Comparison of ENCODE assay signal across 9 mouse cellular contexts in the genomic region with DNA sequence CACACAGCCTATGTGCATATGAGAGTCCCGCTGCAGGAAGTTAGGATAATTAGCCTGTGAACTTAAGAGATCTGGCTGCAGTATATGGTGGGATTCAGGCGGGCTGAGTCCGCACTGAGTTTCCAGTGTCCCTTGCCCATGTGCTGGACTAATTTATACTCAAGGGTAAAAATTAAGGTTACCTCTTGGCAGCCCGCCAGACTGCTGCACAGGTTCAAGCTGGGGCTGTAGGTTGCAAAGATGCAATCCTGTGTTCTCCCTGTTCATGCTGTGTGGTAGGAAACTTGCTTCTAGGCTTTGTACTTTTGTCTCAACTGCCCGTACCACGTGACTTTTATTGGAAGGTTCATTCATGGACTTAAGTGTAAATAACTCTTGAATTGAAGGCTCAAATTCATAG. TPM values are rescaled to one million over a fixed set of nuclear protein-coding genes. Genes with fewer than 3 reads are reported as not detected.
DNase-seq lines count a peak whose midpoint lies in the region; ATAC-seq and TF ChIP-seq lines count a peak whose summit lies in the region.
"Had no signal": no experiment of that assay in that cellular context is flagged by ENCODE, and none has a peak within 500 bp of the region (broad histone marks: within the 10 kb centered on the region; RNA-seq: fewer than 3 reads in every experiment).

No protein-coding gene starts in this region.

- H3K4me2 ChIP-seq in intestine, embryonic 14.5 days (ENCODE audit: low read length): no peak overlapping the region
- no peak overlapping the region for H3K4me2 ChIP-seq in intestine, embryonic 15.5 days (replicated peaks)
- H3K4me2 ChIP-seq in limb, embryonic 11.5 days (ENCODE audit: low read depth, severe bottlenecking): no peak overlapping the region

- intact Hi-C loops in gastrocnemius, adult 2 months (cut with DNase I): no loop called here

- no peaks in the 10 kb centered on the region for H3K27me3 ChIP-seq in intestine, embryonic 14.5 days (replicated peaks; ENCODE audit: control insufficient read depth, insufficient read depth, low read length)
- no peaks in the 10 kb centered on the region for H3K27me3 ChIP-seq in intestine, embryonic 15.5 days (replicated peaks)
- no peaks in the 10 kb centered on the region for H3K27me3 ChIP-seq in embryonic facial prominence, embryonic 10.5 days (replicated peaks; ENCODE audit: low read depth, poor library complexity, severe bottlenecking)
- no peaks in the 10 kb centered on the region for H3K27me3 ChIP-seq in limb, embryonic 11.5 days (ENCODE audit: control insufficient read depth, insufficient read depth, low read length)

- no peaks in the 10 kb centered on the region for H3K9me3 ChIP-seq in intestine, embryonic 14.5 days (ENCODE audit: control insufficient read depth, low read length)
- no peaks in the 10 kb centered on the region for H3K9me3 ChIP-seq in intestine, embryonic 15.5 days
- no peaks in the 10 kb centered on the region for H3K9me3 ChIP-seq in embryonic facial prominence, embryonic 10.5 days
- H3K9me3 ChIP-seq in limb, embryonic 11.5 days (ENCODE audit: control insufficient read depth, low read length): no peaks in the 10 kb centered on the region

- ATAC-seq in intestine, embryonic 14.5 days (replicated peaks; ENCODE audit: low FRiP score, low TSS enrichment, low read depth): no peak
- ATAC-seq in intestine, embryonic 15.5 days: no peak
- ATAC-seq in limb, embryonic 11.5 days (ENCODE audit: insufficient number of reproducible peaks, low FRiP score, low TSS enrichment, low read depth): peak; percentile 79; the same call in 1 of the 2 replicates

- no peak overlapping the region for H3K9ac ChIP-seq in intestine, embryonic 14.5 days (ENCODE audit: low read length)
- no peak overlapping the region for H3K9ac ChIP-seq in intestine, embryonic 15.5 days
- H3K9ac ChIP-seq in limb, embryonic 11.5 days (ENCODE audit: low read length): no peak overlapping the region

- H3K36me3 ChIP-seq in intestine, embryonic 14.5 days (ENCODE audit: control insufficient read depth, insufficient read depth, low read length): no peaks in the 10 kb centered on the region
- H3K36me3 ChIP-seq in intestine, embryonic 15.5 days: no peaks in the 10 kb centered on the region
- H3K36me3 ChIP-seq in embryonic facial prominence, embryonic 10.5 days (replicated peaks): no peaks in the 10 kb centered on the region
- no peaks in the 10 kb centered on the region for H3K36me3 ChIP-seq in limb, embryonic 11.5 days (ENCODE audit: control insufficient read depth, insufficient read depth, low read length)

- 50% methylated on average over 6 of the region's 6 CpGs for WGBS in intestine, embryonic 14.5 days
- 56% methylated on average over 6 of the region's 6 CpGs for WGBS in intestine, embryonic 15.5 days
- 74% methylated on average over 6 of the region's 6 CpGs for WGBS in embryonic facial prominence, embryonic 10.5 days
- WGBS in limb, embryonic 11.5 days: 54% methylated on average over 6 of the region's 6 CpGs

- peak; percentile 53 for DNase-seq in intestine, embryonic 14.5 days (ENCODE audit: low spot score)
- DNase-seq in embryonic facial prominence, embryonic 10.5 days (ENCODE audit: low spot score): peak; percentile 15
- DNase-seq in heart, postnatal 4 days: peak; percentile 34
- DNase-seq in limb, embryonic 11.5 days (ENCODE audit: low spot score): peak; percentile 65
- DNase-seq in gastrocnemius, adult 2 months: no peak
- no peak for DNase-seq in spleen, postnatal 10 days (ENCODE audit: low spot score in 2 of 2)
- DNase-seq: liver had no signal

- H3K4me3 ChIP-seq in intestine, embryonic 14.5 days (ENCODE audit: low read depth, low read length): no peak overlapping the region
- H3K4me3 ChIP-seq in intestine, embryonic 15.5 days (replicated peaks): no peak overlapping the region
- no peak overlapping the region for H3K4me3 ChIP-seq in embryonic facial prominence, embryonic 10.5 days
- H3K4me3 ChIP-seq in limb, embryonic 11.5 days (ENCODE audit: low read depth, low read length): no peak overlapping the region
- H3K4me3 ChIP-seq in gastrocnemius, adult 2 months: no peak overlapping the region
- H3K4me3 ChIP-seq: erythroblast, embryonic 14.5 days had no signal

- H3K4me1 ChIP-seq in intestine, embryonic 14.5 days (replicated peaks; ENCODE audit: control insufficient read depth, insufficient read depth, low read length): peaks cover 14% of the 10 kb centered on the region; the same call in 1 of the 2 replicates
- no peaks in the 10 kb centered on the region for H3K4me1 ChIP-seq in intestine, embryonic 15.5 days (replicated peaks)
- H3K4me1 ChIP-seq in embryonic facial prominence, embryonic 10.5 days: peaks cover 10% of the 10 kb centered on the region
- H3K4me1 ChIP-seq in limb, embryonic 11.5 days (ENCODE audit: control insufficient read depth, insufficient read depth, low read length): 0 out of 2 replicates have a peak, but pooled peaks cover 3% of the 10 kb centered on the region

- no peak for TF ChIP-seq CTCF in gastrocnemius, adult 2 months (IDR thresholded peaks at IDR 0.05)

- peak overlapping the region; percentile 43; the same call in 1 of the 2 replicates for H3K27ac ChIP-seq in intestine, embryonic 14.5 days (ENCODE audit: low read depth)
- no peak overlapping the region for H3K27ac ChIP-seq in intestine, embryonic 15.5 days
- no peak overlapping the region for H3K27ac ChIP-seq in embryonic facial prominence, embryonic 10.5 days (replicated peaks)
- H3K27ac ChIP-seq in limb, embryonic 11.5 days (replicated peaks; ENCODE audit: low read depth, low read length): peak overlapping the region; percentile 54
- H3K27ac ChIP-seq in gastrocnemius, adult 2 months: no peak overlapping the region

RNA-seq across cellular contexts. Expression of a gene that starts 3.0 kb away (rescaled TPM):
- polyA plus RNA-seq in intestine, embryonic 14.5 days (2014; fragmentation: Nextera tagmentation; extraction: Ambion mirVana): 4.0 and 5.3 TPM in 2 replicates
- 7.5 and 8.4 TPM in 2 replicates for polyA plus RNA-seq in intestine, embryonic 15.5 days (2015; fragmentation: Nextera tagmentation; extraction: Ambion mirVana)
- polyA plus RNA-seq in embryonic facial prominence, embryonic 10.5 days (2016; fragmentation: Nextera tagmentation; extraction: Ambion mirVana): 5.0 and 5.4 TPM in 2 replicates
- total RNA-seq in heart, postnatal 4 days (2021): 100 to 1,000 TPM; 169 to 186 TPM
- polyA plus RNA-seq in limb, embryonic 11.5 days (2014; fragmentation: Nextera tagmentation; extraction: Ambion mirVana): 4.9 and 7.5 TPM in 2 replicates
- total RNA-seq in gastrocnemius, adult 2 months (2021): 100 to 1,000 TPM; 109 to 126 TPM

Comparison
In these comparisons a context has a peak if more than half of its experiments do, and no peak if none do; other contexts are left out.
1. H3K27ac ChIP-seq: peak in intestine, embryonic 14.5 days (single experiment) and limb, embryonic 11.5 days (single experiment); none in intestine, embryonic 15.5 days (single experiment), embryonic facial prominence, embryonic 10.5 days (single experiment) and gastrocnemius, adult 2 months (single experiment).
2. DNase-seq: peak in intestine, embryonic 14.5 days (single experiment), embryonic facial prominence, embryonic 10.5 days (single experiment), heart, postnatal 4 days (single experiment) and limb, embryonic 11.5 days (single experiment); none in gastrocnemius, adult 2 months (single experiment) and spleen, postnatal 10 days (0 of 2).